Mouse (Mus musculus) frontal cortex, postnatal 36 days (tissue): Measurements from ENCODE around the gene Gjb5.

Experiments used
- DNase-seq, 2 experiments: peaks; one replicate each; pipeline ENCODE4 v3.0.0; 2022; ENCODE audit warnings: low spot score in 2 of 2

The Gjb5 gene

DNA sequence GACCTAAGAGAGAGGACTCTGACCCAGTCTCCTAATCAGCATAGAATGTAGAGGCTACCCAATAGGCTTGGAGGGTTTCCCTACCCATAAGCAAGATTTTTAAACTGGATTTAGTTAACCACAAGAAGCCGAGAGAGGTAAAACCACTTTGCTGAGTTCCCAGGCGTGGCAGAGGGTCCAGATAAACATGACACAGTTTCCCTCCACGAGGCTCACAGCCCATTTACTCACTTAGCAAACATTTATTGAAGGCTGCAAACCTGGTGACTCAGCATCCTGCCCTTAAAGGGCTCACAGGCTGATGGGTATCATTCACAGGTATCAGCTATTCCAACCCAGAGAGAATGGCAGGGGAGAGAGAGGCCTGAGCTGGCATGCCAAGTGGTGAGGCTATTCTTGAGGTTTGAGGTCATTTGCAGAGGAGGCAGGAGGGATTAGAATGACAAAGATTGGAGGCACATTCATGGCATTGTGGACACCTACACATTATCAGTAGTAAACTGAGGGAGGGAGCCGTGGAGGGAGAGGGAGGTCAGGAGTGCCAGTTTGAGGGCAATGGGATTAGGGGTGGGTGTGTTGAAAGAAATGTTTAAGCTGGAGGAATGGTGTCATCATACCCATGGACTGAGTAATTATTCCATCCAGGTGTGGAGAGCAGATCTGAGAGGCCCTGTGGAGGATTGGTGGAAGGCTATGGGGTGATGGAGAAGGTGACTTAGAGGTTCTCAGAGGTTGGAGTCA is 8.3 kb downstream of the Gjb5 start:
- DNase-seq: no peak

DNA sequence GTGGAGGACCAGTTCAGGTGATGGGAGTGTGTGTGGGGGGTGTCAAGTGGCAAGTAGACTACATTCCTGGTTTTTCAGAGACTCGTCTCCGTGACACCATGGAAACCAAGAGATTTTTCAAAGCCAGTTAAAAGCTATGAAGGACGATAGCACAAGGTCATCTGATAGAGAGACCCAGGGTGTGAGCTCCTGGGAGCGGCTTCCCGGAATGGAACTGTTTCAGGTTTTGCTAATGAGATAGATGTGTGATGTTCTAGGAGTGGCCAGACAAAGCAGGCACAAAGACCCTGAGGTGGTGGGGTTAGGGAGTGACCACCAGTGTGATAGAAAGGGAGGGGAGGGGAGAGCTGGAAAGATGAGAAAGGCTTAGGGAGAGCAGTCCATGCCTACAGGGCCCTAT is 13.0 kb downstream of the Gjb5 start:
- DNase-seq: no peak

DNA sequence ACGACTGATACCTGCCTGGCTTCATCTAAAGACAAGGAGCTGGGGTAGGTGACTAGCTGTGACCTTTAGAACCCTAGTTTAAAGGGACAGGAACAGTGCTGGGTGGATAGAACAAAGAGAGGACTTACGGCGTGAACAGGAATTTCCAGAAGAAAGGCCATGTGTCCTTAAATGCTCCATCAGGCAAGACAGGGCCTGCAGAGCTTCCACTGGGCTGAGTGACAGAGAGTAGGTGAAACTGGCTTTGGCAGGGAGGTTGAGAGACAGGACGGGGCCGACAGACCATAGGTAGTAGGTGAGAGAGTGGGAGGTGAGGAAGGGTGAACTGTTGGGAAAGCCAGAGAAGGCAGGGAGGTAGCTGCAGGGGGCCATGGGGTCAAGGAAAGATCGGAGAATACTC is 16.6 kb downstream of the Gjb5 start:
- DNase-seq: no peak

DNA sequence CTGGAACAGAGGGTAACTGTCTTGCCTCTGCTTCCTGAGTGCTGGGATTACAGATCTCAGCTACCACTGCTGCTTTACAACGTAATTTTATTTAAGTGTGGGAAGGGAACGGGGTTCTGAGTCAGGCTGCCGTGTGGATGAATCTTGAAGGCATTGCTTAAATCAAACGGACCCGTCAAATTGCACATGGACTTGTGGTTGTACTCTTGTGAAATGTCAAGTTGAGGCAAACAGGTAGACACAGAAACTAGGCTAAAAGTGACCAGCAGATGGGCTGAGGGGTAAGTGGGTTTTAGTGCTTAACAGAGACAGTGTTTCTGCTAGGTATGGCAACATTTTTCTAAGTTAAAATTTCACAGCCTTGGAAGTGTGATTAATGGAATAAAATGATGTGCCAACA is 20.3 kb downstream of the Gjb5 start:
- DNase-seq: no peak

DNA sequence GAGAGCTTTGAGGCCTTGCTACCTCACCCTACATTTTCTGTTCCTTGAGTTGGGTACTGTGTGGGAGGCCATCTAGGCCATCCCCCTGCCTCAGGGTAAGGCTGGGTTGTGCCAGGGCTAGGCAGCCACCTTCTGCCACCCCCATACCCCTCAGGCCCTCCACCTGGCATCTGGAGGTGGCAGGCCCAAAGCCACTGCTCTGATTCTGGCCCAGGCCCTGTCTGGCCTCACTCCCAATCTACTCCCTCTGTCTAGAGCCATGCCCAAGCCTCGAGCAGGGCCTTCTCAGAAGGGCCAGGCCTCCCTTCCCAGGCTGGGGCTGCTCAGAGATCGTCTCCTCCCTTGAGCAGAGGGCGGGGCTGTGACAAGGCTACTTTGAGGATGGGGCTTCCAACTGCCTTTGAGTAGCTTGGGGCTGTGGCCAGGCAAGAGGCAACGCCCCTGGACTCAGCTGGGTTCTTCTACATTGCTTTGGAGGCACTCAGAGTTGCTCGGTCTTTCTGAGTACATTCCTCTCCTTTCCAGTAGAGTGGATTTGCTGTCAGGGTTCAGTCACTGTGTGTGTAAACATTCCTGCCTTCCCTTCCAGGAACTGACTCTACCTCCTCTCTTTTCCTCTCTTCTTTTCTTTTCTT is 23.0 kb downstream of the Gjb5 start:
- DNase-seq: no peak

DNA sequence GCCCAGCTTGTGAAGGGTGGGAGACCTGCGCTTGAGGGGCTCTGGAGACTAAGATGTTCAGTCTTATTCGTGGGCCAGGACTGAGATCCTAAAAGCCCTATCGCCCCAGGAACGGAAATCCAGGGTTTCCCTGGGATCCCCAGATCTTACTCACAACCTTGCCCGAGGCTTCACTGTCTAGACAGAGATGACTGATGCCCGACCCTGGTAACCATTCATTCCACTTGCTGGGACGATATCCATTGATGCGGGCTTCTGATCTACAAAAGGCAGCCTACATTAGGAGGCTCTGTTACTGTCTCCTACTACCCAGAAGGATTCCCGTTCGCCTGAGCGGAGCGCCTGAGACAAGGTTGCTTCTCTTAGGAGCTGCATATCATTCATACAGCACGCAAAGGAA is 26.8 kb downstream of the Gjb5 start:
- no peak for DNase-seq

DNA sequence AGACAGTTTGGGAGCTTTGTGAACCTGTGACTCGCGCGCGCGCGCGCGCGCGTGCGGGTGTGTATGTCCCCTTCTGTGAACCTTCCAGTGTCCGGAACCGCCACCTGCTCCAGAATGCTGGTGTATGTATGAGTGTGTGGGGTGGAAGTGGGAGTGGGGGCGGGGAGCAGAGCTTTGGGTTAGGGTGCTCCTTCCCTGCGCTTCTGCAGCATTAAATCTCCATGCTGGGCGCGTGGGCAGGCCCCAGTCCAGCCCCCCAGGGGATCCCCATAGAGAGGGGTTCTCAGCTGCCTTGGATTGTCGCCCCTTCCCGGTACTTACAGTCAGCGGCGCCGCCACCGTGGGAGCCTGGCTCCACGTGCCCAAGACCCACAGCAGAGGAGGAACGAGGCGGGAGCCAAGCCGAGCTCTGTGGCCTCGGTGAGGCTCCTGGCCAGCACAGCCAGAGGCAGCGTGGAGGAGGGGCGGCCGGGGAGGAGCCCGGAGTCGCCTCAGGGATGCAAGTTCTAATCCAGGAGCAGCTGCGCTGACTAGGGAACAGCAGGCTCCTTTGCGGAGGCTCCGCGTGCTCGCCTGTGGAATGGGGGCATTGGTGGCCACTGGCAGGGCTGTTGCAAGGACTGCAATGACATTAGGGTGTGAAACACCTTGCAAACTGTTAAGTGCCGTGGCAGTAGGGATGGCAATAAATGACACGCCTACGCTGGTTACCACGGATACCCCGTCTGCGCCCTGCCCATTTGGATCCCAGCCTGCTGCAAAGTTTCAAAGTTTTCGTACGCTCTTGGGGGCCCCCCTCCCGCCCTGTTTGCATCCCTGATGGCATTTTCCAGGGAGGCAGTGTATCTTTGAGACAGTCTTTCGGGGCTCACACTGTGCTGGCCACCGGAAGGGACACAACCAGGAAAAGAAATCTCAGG is 27.5 kb downstream of the Gjb5 start, which contains the start of gene Gjb3:
TSS of gene Gjb3 (minus strand) at position 664 of the 920 bp plus-strand sequence.
- peak in 1 of 2 experiments; percentile 28 for DNase-seq

DNA sequence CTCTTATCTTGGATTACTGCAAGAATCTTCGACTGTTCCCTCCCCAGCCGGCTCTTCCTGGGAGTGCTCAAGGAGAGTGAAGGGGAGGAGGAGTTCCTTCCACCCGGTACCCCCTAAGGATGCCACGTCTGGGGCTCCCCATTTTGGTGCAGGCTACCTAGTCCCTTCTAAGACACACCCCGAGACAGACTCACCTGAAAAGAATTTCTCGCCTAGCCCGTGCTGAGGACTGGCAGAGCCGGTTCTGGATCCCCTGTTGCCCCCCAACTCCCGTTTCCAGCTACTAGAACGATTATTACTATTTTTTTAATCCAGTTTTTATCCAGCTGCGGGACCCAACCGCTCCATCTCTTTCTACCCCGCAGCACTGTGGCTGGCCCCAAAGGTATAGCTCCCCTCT is 28.2 kb downstream of the Gjb5 start:
- DNase-seq: no peak

DNA sequence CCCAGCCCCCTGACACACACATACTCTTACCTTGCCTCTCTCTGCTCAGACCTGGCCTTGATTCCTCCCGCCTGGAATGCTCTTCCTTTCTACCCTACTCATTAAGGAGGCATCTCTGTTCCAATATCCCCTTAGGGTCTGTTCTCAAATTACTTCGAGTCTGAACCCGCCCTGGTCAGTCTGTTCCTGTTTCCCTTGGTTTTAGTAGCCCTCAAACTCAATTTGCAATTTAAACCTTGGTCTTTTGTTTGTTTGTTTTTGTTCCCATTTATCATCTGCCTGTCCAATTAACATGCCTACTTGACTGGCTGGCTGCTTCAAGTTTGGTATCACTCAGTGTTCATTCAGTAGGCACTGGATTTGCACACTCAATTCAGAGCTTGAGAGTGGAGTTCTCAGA is 28.9 kb downstream of the Gjb5 start:
- DNase-seq: no peak

DNA sequence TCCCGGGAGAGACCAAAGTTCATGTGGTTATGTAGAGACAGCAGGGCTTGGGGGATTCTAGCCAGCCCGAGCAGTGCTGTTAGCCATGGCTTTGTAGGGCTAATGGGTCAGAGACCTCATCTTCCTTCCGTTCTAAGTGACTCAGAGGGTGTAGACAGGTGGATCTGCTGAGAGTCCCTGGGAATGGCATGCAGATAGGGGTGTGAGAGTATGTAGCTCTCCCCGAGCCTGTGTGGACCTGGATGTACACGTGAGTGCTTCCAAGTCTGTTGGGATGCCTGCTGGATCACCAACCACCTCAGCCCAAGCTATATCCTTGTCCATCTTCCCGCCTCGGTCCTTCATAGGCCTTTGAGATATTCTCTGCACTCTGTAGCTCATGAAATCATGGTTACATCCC is 29.6 kb downstream of the Gjb5 start:
- no peak for DNase-seq

DNA sequence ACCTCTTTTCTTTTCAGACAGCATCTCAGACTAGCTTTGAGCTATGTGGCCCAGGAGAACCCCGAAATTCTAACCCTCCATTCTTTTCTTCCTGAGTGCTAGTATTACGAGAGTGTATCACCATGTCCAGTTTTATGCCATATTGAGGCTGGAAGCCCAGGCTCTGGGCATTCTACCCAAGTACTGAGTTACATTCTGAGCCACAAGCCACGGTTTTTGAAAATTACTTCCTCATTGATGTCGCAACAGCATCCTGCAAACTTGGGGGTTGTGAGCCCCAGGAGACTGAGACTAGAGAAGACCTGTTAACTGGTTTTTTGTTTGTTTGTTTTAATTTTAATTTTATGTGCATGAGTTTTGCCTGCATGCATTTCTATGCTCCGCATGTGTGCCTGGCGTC is 30.2 kb downstream of the Gjb5 start:
- DNase-seq: no peak

DNA sequence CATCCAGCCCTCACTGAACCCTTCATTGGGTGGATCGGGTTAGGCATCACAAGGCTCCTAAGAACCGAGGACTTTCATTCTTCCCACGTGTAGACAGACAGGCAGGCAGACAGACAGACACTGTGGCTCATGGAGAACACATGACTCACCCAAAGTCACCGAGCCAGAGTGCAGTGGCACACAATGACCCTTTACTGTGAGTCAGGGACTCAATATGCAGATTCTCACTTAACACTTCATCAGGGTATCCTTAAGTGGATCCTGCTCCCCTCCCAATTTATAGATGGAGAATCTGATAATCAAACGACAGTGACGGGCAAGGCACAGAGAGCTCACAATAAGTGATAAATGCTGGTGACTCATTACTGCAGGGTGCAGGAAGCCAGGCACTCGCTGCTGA is 30.7 kb downstream of the Gjb5 start:
- DNase-seq: no peak

DNA sequence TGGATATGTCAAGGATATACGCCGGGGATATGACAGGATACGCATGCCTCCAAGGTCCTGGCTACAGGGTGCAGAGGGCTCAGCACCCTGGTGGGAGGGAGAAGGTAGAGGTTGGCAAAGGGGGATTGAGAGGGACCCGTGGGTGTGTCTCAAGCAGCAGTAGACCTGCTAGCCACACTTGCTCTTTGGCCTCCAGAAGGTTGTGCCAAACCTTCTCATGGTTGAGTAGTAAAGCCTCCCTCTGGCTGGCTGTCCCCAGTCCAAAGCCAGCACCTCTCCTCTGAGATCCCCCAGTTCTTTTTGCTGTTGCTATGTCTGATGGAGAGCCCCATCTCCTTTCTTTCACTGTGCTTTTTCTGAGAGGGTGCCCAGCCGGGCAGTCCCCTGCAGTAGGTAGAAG is 32.7 kb downstream of the Gjb5 start:
- DNase-seq: no peak

DNA sequence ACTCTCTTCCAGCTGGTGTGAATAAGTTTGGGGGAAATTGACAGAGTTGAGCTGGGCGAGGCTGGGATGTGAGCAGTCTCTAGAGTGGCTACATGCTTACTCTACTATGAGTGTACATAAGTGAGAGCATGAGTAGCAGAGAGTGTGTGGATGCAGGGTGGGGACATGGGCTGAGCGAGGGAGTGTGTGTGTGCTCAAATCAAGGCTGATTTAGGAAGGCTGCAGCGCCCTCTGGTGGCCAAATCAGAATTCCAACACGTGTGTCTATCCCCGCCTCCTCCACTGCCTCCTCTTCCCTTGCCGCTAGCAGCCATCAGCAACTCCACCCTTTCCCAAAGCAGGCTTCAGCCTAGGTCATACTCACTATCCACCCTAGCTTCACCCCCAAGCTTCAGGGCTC is 33.2 kb downstream of the Gjb5 start:
- DNase-seq: peak; percentile 78 to 82

DNA sequence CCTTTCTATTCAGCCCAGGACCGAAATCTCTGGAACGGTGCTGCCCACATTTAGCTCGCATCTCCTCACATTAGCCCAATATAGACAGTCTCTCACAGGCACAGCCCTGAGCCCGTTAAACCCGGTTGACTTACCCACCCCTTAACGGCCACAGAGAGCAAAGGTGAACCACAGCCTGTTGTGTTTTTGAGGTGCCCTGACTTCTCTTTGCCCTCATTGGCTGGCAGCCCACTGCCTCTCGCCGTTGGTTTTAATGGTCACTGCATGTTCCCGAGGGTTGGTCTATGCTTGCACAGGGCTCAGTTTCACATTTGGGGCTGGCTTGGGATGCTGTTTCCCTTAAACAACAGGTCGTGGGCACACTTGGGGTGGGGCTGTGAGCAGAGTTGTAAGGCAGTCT is 33.7 kb downstream of the Gjb5 start:
- DNase-seq: no peak

DNA sequence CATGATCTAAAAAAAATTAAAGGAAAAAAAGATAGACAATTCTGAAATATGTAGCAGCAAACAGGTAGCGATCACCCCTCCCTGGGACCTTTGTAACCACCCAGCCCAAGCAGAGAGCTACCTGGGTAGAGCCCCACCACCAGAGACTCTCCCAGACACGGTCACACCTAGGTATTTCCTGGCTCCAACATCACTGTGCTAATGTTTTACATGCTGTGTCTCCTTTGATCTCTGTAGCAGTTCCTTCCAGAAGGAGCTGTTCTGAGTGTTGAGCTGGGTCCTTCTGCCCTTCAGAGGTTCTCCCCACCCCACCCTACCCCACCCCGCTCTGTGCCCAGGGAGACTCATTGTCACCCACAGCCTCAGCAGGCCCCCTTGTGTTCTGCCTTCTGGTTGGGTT is 34.3 kb downstream of the Gjb5 start:
- DNase-seq: no peak

DNA sequence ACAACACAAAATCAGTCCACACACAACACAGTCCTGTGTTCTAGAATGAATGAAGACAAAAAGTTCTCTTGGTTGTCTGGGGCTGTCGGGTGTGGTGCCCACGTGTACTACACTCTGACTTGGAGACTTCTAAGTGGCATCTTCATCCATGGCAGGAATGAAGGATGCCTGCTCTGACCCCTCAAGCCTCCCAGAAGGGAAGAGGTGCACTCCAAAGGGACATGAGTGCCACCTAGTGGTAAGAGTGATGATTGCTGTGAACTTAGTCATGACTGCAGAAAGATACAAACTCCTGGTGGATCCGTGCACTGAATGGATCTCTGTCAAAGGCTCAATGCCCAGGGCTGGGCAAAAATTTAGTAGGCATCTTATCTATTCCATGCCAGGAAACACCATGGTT is 38.4 kb downstream of the Gjb5 start:
- peak; percentile 59 to 75 for DNase-seq

DNA sequence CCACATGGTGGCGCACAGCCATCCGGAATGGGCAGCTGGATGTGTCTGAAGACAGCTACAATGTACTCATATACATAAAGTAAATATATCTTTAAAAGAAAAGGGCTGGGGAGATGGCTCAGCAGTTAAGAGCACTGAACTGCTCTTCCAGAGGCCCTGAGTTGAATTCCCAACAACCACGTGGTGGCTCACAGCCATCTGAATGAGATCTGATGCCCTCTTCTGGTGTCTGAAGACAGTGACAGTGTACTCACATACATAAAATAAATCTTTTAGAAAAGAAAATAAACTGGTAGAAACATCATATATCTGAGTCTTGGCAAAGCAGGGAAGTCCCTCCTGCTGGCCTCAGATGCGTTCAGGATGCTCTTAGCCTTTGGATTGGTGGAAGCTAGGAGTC is 40.8 kb downstream of the Gjb5 start:
- peak in 1 of 2 experiments; percentile 20 for DNase-seq

DNA sequence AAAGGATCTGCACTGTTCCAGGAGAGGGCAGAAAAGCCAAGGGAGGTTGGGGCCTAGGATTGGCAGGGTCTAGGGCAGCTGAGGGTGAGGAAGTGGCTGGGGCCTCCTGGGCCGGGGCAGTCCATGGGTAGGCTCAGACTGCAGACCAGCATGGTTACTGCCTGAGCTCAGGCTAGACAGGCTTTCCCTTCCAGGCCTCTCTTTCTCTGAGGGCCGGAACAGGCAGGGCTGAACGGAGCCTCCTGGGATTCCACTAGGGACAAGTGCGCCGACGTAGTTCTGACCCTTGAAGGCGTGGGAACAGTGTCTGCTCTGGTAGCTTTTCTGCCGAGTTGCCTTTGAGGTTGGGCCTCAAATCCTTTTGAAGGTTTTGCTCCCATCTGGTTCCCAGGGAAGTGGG is 42.2 kb downstream of the Gjb5 start:
- DNase-seq: no peak

DNA sequence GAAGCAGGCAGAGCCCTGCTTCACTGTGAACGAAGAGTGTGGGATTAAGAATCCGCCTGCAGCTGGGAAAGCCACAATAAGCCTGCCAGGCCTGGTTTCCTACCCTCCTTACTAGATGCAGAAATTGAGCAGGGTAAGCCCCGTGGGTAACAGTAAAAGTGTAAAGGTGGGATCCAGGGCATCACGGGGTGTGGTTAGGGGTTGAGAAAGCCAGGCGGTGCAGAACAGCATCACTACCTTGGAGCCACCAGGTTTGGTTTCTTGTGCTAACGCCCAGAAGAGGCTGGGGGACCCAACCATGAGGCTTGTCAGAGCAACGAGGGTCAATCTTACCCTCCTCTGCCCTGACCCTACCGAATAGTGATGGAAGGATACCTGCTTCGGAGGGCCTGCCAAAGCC is 43.4 kb downstream of the Gjb5 start:
- peak; percentile 15 to 22 for DNase-seq

DNA sequence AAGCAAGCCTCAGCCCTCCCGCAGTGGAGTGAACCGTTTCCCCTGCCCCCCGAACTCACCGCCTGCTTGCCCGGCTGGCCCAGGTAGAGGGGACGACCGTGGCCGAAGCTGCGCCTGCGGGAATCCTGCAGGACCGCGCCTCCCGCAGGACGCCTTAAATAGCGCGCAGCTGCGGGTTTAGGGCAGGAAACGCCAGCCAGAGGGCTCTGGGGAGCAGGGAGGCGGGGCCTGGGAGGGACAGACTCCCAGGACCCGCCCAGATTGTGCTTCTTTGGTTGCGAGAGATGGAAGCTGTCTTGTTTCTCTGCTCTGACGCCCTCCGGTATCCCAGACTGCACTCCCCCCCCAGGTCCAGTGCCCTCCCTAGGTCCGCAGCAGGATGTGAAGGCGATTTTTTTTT is 44.1 kb downstream of the Gjb5 start, which contains the start of gene Gja4:
TSS of gene Gja4 (minus strand) at position 179 of the 400 bp plus-strand sequence.
- peak; percentile 64 to 67 for DNase-seq

DNA sequence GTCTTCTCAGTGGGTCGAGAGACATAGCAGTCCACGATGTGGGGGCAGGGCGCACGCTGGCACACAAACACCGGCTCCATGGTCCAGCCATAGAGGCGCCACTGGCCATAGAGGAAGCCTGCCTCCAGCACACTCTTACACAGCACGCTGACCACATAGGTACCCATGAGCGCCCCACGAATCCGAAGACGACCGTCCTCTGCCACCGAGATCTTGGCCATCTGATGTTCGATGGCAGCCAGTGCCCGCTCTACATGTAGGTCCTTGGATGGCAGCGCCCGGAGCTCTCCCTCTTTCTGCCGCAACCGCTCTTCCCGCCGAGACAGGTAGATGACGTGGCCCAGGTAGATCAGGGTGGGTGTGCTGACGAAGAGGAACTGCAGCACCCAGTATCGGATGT is 45.6 kb downstream of the Gjb5 start:
- DNase-seq: no peak

DNA sequence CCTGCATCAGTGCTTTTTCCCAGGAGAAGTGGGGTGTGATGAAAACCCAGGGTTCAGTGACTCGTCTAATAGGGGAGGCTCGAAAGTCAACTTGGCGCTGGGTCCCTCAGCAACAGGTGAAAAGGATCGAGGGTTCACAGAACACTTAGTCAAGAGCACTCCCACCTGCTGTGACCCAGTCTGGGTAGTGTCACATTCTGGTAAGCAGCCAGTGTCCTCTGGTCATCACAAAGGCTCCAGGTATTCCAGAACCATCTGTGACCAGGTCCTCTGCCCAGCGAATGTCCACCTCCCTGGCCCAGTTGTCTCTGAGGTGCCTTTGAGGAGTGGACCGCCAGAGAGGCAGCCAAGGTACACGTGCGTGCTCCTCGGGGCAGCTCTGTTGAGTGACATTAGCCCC is 46.4 kb downstream of the Gjb5 start:
- no peak for DNase-seq
